Mouse (Mus musculus): ENCODE results near the gene Tmem182.

- no peak for TF ChIP-seq ZNF384 (IDR thresholded peaks at IDR 0.05; ENCODE audit: low read depth, low read length)
- TF ChIP-seq CHD2 (IDR thresholded peaks at IDR 0.05; ENCODE audit: low read depth, low read length): no peak
- no peak for TF ChIP-seq ZC3H11A (IDR thresholded peaks at IDR 0.05; ENCODE audit: borderline replicate concordance, low read depth, low read length)
These were observed 78.5 kb downstream of the Tmem182 start for GRCm38 (mm10) chr1:40883856-40884255.

All from ES-E14 (cell line).